Mouse (Mus musculus) spleen, adult 2 months (tissue): ENCODE results near the gene Atp5s. TPM values are rescaled to one million over a fixed set of nuclear protein-coding genes. Genes with fewer than 3 reads are reported as not detected.

Source experiments
- DNase-seq, 2 experiments: peaks; one replicate each; pipeline versions ENCODE4 v3.0.0 to v3.0.0-alpha.2; 2012 to 2021; ENCODE audit warnings: low spot score in 2 of 2, low read depth in 1 of 2
- H3K27ac ChIP-seq: fragments of 200-500 bp; 2 replicates; pipeline ENCODE4 v1.5.1; 2012; ENCODE audit warnings: low read length, inconsistent platforms; ENCODE audit not compliant: insufficient read depth
- H3K27me3 ChIP-seq: fragments of 200-500 bp; 2 replicates; pipeline ENCODE4 v1.6.1; 2012; ENCODE audit warnings: mild to moderate bottlenecking, moderate library complexity, low read length, inconsistent platforms; ENCODE audit not compliant: control insufficient read depth, insufficient read depth
- H3K36me3 ChIP-seq: fragments of 200-500 bp; 2 replicates; pipeline ENCODE4 v1.6.1; 2012; ENCODE audit warnings: mild to moderate bottlenecking, low read length, inconsistent platforms; ENCODE audit not compliant: control insufficient read depth, insufficient read depth
- H3K4me1 ChIP-seq: fragments of 200-500 bp; 2 replicates; pipeline ENCODE4 v1.6.1; 2011; ENCODE audit warnings: inconsistent platforms; ENCODE audit not compliant: control insufficient read depth, insufficient read depth, insufficient read length
- H3K4me3 ChIP-seq: fragments of 200-500 bp; 2 replicates; pipeline ENCODE4 v1.5.1; 2011; ENCODE audit warnings: mild to moderate bottlenecking, inconsistent platforms; ENCODE audit not compliant: insufficient read depth, insufficient read length; ENCODE audit errors: extremely low read depth
- CTCF ChIP-seq: fragments of 200-500 bp; IDR thresholded peaks from 2 replicates; pipeline ENCODE4 v1.5.1; 2011; ENCODE audit warnings: mild to moderate bottlenecking, inconsistent platforms; ENCODE audit not compliant: insufficient read depth, insufficient read length, insufficient replicate concordance; ENCODE audit errors: extremely low read depth
- POLR2A ChIP-seq: fragments of 200-500 bp; IDR thresholded peaks from 2 replicates; pipeline ENCODE4 v1.6.1; 2011; ENCODE audit warnings: low read depth, low read length, inconsistent platforms
- WGBS: fragments of 180-500 bp; shearing (Covaris S2); methylation state at CpG from one replicate; pipeline ENCODE4 v1.1.7; 2018; 5-methylcytosine and 5-hydroxymethylcytosine counted together
- polyA plus RNA-seq: library from polyadenylated mRNA; depleted of rRNA; stranded (reverse); fragments of >200 nt; gene quantifications from 2 replicates; pipeline ENCODE4 v1.2.3, GENCODE M21; 2012

Gene Atp5s
- polyA plus RNA-seq, 1 experiment, result 7.9 TPM

DNA sequence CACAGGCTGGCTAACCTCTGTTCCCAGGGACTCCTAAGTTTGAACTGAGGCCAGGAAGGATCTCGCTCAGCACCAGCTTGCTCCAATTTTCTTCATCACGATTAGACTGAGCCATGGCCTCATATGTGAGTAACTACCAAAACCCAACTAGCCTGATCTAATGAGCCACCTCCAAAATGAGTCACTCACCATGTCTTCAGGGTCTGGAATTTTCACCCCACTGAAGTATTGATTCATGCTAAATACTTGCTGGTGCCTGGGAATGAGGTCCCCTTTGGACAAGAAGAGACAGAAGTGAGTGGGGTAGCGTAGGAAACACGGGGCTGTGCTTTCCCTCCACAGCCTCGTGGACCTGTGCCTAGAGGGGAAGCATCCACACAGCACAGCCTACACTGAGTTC lies 29.2 kb downstream of the Atp5s start:
- Histone ChIP-seq H3K27me3 (no peaks in the 10 kb centered on the region), H3K27ac (no peak overlapping the region), H3K36me3 (no peaks in the 10 kb centered on the region), H3K4me1 (no peaks in the 10 kb centered on the region), H3K4me3 (no peak overlapping the region)
- no peak for DNase-seq
- no peak for TF ChIP-seq CTCF
- no peak for TF ChIP-seq POLR2A
- WGBS, result 77% methylated on average over 5 of the region's 5 CpGs

DNA sequence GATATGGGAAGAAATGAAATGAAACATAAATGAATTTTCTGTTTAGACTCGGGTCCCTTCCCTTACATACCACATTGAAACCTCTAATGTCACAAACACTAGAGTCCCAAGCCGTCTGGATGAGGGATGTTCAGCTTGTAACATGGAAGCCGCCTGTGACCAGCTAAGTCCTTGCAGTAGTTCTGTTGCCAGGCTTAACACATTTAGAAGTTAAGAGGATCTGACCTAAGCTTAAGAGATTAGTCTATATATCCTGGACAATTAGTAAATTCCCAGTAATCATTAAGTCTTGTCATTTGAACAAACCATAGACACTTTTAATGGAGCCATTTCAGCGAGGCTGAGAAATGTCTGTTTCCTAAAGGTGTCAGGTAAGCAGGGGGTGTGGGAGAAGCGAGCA lies 31.3 kb downstream of the Atp5s start:
- TF ChIP-seq POLR2A (no peak), CTCF (no peak)
- WGBS, result 89% methylated on average over 5 of the region's 5 CpGs
- no peak for DNase-seq
- Histone ChIP-seq H3K4me3 (no peak overlapping the region), H3K27ac (no peak overlapping the region), H3K4me1 (no peaks in the 10 kb centered on the region), H3K36me3 (no peaks in the 10 kb centered on the region), H3K27me3 (no peaks in the 10 kb centered on the region)

DNA sequence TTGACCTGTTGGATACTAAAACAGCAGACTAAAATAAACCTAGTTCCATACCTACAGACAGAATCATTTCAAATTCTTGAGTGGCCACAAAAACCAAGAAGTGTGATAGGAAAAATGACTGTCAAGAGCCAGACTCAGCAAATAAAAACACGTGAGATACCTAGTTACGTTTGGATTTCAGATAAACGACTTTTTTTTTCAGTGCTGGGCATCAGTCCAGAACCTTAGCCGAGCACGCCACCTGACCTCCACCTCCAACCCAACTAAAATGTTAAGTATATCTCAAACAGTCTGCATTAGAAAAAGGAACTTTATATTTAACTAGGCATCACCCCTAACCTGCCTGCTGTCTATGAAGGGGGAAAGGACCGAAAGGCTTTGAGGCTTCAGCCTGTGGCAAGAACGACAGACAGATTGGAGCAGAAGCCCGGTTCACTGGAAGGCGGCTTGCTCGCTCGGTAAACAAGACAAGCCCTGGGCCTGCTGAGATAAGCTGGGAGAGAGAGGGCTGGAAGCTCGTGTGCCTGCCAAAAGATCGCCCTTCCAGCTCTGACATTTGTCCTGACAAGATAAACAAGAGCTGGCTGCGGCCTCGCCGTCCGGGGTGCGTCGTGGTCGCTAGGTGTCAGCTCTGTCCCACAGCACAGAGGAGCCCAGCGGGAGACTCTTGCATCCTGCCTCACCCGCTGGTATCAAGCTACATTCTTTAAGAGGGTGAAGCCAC lies 32.8 kb downstream of the Atp5s start:
- Histone ChIP-seq H3K4me1 (no peaks in the 10 kb centered on the region), H3K4me3 (no peak overlapping the region), H3K27ac (peak overlapping the region; percentile 73), H3K36me3 (no peaks in the 10 kb centered on the region), H3K27me3 (no peaks in the 10 kb centered on the region)
- WGBS, result 21% methylated on average over 22 of the region's 22 CpGs
- no peak for TF ChIP-seq POLR2A
- peak; percentile 95 for TF ChIP-seq CTCF
- DNase-seq, result peak; percentile 45 to 75

DNA sequence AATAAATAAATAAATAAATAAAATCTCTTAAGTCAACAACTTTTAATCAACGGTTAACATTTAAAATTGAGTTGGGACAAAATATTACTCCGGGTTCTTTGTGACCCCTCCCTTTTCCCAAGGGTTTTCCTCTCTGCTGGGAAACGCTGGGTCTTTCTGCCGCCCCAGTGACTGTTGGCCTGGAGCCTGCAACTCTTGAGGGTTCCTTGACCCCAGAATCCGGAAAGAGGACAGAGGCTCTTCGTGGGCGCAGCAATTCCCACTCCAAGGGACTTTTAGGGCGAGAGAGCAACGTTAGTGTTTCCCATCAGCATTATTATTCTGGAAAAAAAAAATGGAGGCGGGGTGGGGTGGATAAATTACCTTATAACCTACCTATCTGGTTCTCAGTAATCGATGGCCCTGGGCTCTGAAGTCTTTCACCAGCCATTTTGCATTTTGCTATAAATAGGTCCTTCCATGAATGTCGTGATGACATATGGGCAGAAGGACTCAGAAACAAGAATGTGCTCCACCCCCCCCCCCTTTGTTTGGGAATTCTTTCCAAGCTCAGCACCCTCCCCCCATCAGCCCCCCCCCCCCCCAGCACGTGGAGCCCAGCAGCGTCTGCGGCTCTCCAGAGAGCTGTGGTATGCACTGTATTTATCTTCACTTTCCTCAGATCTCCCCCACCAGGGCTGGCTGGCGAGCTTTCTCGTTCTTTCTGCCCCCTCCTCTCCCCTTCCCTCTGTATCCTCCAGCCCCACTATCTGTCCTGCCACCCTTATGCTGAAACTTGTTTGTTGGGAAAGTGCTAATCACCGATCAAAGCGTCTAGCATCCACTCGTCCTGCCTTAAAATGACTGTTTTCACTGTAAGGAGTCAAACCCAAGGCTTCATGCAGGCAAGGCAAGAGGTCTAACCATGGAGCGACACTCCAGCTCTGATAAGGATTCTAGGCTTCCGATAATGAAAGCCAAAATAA lies 33.8 kb downstream of the Atp5s start:
- H3K27ac ChIP-seq, result peak overlapping the region; percentile 36; the same call in 1 of the 2 replicates
- no peak for DNase-seq
- no peaks in the 10 kb centered on the region for H3K36me3 ChIP-seq
- 27% methylated on average over 22 of the region's 22 CpGs for WGBS
- H3K4me1 ChIP-seq, result no peaks in the 10 kb centered on the region
- H3K27me3 ChIP-seq, result no peaks in the 10 kb centered on the region
- H3K4me3 ChIP-seq, result no peak overlapping the region
- TF ChIP-seq POLR2A (no peak), CTCF (no peak)

DNA sequence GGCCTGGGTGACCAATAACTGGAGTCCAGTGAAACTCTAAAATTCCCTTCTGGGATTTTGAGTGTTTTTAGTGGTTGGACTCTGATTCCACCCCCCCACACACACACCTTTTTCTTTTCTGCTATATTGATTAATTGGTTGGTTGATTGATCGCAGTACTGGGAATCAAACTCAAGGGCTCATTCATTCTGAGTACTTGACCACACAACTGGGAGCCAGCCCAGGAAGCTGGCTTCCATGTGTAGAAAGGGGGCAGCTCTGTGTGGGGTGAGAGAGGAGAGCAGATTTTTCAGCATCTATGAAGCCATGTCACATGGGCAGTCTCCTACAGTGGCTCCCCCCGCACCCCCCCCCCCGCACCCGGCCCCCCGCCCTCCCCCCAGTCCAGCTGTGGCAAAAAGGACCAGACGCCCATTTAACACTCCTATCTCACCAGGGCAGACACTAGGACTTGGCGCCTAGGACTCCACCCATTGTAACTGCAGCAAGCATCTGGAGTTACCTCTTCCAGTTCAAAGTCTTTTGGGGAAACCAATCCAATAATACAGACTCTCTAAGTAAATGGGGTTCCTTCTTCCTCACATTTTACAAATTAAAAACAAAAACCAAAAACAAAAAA lies 34.6 kb downstream of the Atp5s start:
- Histone ChIP-seq H3K27me3 (no peaks in the 10 kb centered on the region), H3K36me3 (no peaks in the 10 kb centered on the region), H3K4me3 (no peak overlapping the region), H3K4me1 (no peaks in the 10 kb centered on the region), H3K27ac (no peak overlapping the region)
- DNase-seq, result no peak
- WGBS, result 42% methylated on average over 7 of the region's 7 CpGs
- TF ChIP-seq CTCF, result no peak
- no peak for TF ChIP-seq POLR2A

DNA sequence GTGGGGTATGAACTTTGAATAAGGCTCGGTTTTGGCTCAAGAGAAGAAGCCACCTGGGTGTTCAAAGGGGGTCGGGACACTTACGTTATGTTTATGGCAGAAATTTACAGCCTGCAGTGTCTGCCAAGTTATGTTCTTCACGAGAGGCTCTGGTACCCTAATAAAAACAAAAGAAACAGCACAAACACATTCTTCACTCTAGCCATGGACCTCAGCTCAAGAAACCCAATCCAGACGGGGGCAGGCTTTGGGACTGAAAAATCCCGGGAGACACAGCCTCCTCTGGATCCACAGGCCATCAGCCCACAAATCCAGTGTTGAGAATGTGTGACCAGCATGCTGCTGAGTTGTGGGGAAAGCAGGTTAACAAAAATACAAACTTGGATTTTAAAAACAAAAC lies 35.3 kb downstream of the Atp5s start:
- no peaks in the 10 kb centered on the region for H3K4me1 ChIP-seq
- no peak overlapping the region for H3K4me3 ChIP-seq
- no peak for TF ChIP-seq POLR2A
- no peak for TF ChIP-seq CTCF
- no peak for DNase-seq
- no peaks in the 10 kb centered on the region for H3K27me3 ChIP-seq
- WGBS, result 80% methylated on average over 6 of the region's 6 CpGs
- H3K36me3 ChIP-seq, result no peaks in the 10 kb centered on the region
- H3K27ac ChIP-seq, result no peak overlapping the region
